Mouse (Mus musculus) myocyte (in vitro differentiated cells): ENCODE data around the gene Rnpepl1. TPM values are rescaled to one million over a fixed set of nuclear protein-coding genes. Genes with fewer than 3 reads are reported as not detected.
A peak's percentile ranks its signal among the peaks of the same experiment; 100 is the strongest.

Experiments
- H3K27me3 ChIP-seq: one replicate; pipeline ENCODE4 v1.6.1; 2011; ENCODE audit not compliant: control insufficient read depth, insufficient read depth, insufficient read length
- H3K36me3 ChIP-seq: one replicate; pipeline ENCODE4 v1.6.1; 2011; ENCODE audit not compliant: control insufficient read depth, insufficient read depth
- H3K4me2 ChIP-seq: one replicate; pipeline ENCODE4 v1.6.1; 2011; ENCODE audit warnings: low read depth, control low read depth
- H3K4me3 ChIP-seq: one replicate; pipeline ENCODE4 v1.5.1; 2011; ENCODE audit warnings: mild to moderate bottlenecking, control low read depth, moderate library complexity
- H3K79me2 ChIP-seq: one replicate; pipeline ENCODE4 v1.6.1; 2011; ENCODE audit not compliant: control insufficient read depth, insufficient read depth
- H3ac ChIP-seq: one replicate; pipeline ENCODE4 v1.6.1; 2011; ENCODE audit not compliant: control insufficient read depth, insufficient read length
- CEBPB ChIP-seq: IDR thresholded peaks from 2 replicates; pipeline ENCODE4 v1.6.1; 2011; ENCODE audit warnings: mild to moderate bottlenecking, moderate library complexity; ENCODE audit not compliant: poor library complexity, insufficient read depth, severe bottlenecking
- E2F4 ChIP-seq: IDR thresholded peaks from one replicate; pipeline ENCODE4 v1.6.1; 2011; ENCODE audit warnings: mild to moderate bottlenecking, control low read depth, moderate library complexity; ENCODE audit not compliant: insufficient read depth
- MAX ChIP-seq: IDR thresholded peaks from one replicate; pipeline ENCODE4 v1.6.1; 2011; ENCODE audit warnings: low read depth, mild to moderate bottlenecking, control low read depth
- MYOD1 ChIP-seq, 3 experiments: IDR thresholded peaks; one replicate each; pipeline ENCODE4 v1.6.1; 2011; ENCODE audit warnings: control low read depth in 2 of 3, low read depth in 2 of 3, mild to moderate bottlenecking in 2 of 3, moderate library complexity in 1 of 3; ENCODE audit not compliant: insufficient read length in 2 of 3, control insufficient read depth in 1 of 3
- MYOG ChIP-seq, 3 experiments: IDR thresholded peaks; one replicate each; pipeline ENCODE4 v1.6.1; 2011; ENCODE audit warnings: control low read depth in 2 of 3, low read depth in 2 of 3, mild to moderate bottlenecking in 2 of 3; ENCODE audit not compliant: insufficient read length in 2 of 3, control insufficient read depth in 1 of 3, insufficient read depth in 1 of 3
- POLR2A ChIP-seq: IDR thresholded peaks from one replicate; pipeline ENCODE4 v1.6.1; 2011; ENCODE audit warnings: low read depth, mild to moderate bottlenecking, control low read depth, moderate library complexity; ENCODE audit not compliant: insufficient read length
- POLR2AphosphoS2 ChIP-seq: IDR thresholded peaks from one replicate; pipeline ENCODE4 v1.6.1; 2011; ENCODE audit warnings: low read depth, control low read depth; ENCODE audit not compliant: insufficient read length
- REST ChIP-seq: IDR thresholded peaks from one replicate; pipeline ENCODE4 v1.6.1; 2011; ENCODE audit warnings: mild to moderate bottlenecking, control low read depth, moderate library complexity; ENCODE audit not compliant: insufficient read depth, insufficient read length
- TCF12 ChIP-seq: IDR thresholded peaks from one replicate; pipeline ENCODE4 v1.6.1; 2011; ENCODE audit warnings: mild to moderate bottlenecking, control low read depth; ENCODE audit not compliant: poor library complexity, insufficient read depth, severe bottlenecking
- TCF3 ChIP-seq: IDR thresholded peaks from one replicate; pipeline ENCODE4 v1.6.1; 2011; ENCODE audit warnings: low read depth, control low read depth; ENCODE audit not compliant: insufficient read length
- USF1 ChIP-seq: IDR thresholded peaks from one replicate; pipeline ENCODE4 v1.6.1; 2011; ENCODE audit warnings: low read depth, mild to moderate bottlenecking, control low read depth, moderate library complexity
- polyA plus RNA-seq: library from polyadenylated mRNA; unstranded; fragments of >200 nt; fragmentation: generic; extraction: Trizol; gene quantifications from one replicate; pipeline ENCODE4 v1.2.1, GENCODE M21; 2012; ENCODE audit warnings: missing spikeins

Rnpepl1 gene
- polyA plus RNA-seq, 1 experiment = 48.6 TPM

- H3ac ChIP-seq = no peak overlapping the region
- TF ChIP-seq CEBPB (no peak), TCF3 (no peak), USF1 (no peak), MYOG (IDR thresholded peaks at IDR 0.05; ENCODE audit: control insufficient read depth in 1 of 3, insufficient read depth in 1 of 3, insufficient read length in 2 of 3, low read depth in 2 of 3) (no peak), MAX (no peak), REST (no peak), TCF12 (no peak), MYOD1 (IDR thresholded peaks at IDR 0.05; ENCODE audit: control insufficient read depth in 1 of 3, insufficient read length in 2 of 3, low read depth in 2 of 3) (no peak), POLR2AphosphoS2 (no peak)
- H3K79me2 ChIP-seq = no peaks in the 10 kb centered on the region
- H3K36me3 ChIP-seq = no peaks in the 10 kb centered on the region
- no peaks in the 10 kb centered on the region for H3K27me3 ChIP-seq
- H3K4me3 ChIP-seq = no peak overlapping the region
- H3K4me2 ChIP-seq = no peak overlapping the region
Measured at GRCm38 (mm10) chr1:92872666-92873065, 37.9 kb upstream of the Rnpepl1 start.

- H3K4me3 ChIP-seq = no peak overlapping the region
- H3K79me2 ChIP-seq = no peaks in the 10 kb centered on the region
- no peaks in the 10 kb centered on the region for H3K36me3 ChIP-seq
- H3K27me3 ChIP-seq = no peaks in the 10 kb centered on the region
- no peak overlapping the region for H3K4me2 ChIP-seq
- H3ac ChIP-seq = no peak overlapping the region
- no peak for TF ChIP-seq REST
- TF ChIP-seq MYOG (IDR thresholded peaks at IDR 0.05; ENCODE audit: control insufficient read depth in 1 of 3, insufficient read depth in 1 of 3, insufficient read length in 2 of 3, low read depth in 2 of 3) = no peak
- no peak for TF ChIP-seq MAX
Measured at GRCm38 (mm10) chr1:92874011-92874410, 36.6 kb upstream of the Rnpepl1 start.

GRCm38 (mm10) chr1:92875360-92876111 is 35.0 kb upstream of the Rnpepl1 start:
- Histone ChIP-seq H3K79me2 (no peaks in the 10 kb centered on the region), H3ac (no peak overlapping the region), H3K4me3 (no peak overlapping the region), H3K27me3 (no peaks in the 10 kb centered on the region), H3K36me3 (no peaks in the 10 kb centered on the region), H3K4me2 (peak overlapping the region; percentile 18)
- TF ChIP-seq USF1 (no peak), REST (no peak), TCF3 (no peak), MYOD1 (IDR thresholded peaks at IDR 0.05; ENCODE audit: control insufficient read depth in 1 of 3, insufficient read length in 2 of 3, low read depth in 2 of 3) (peak in 2 of 3 experiments; percentile 48 to 73), MAX (no peak), CEBPB (no peak), E2F4 (no peak), MYOG (IDR thresholded peaks at IDR 0.05; ENCODE audit: control insufficient read depth in 1 of 3, insufficient read depth in 1 of 3, insufficient read length in 2 of 3, low read depth in 2 of 3) (peak in 1 of 3 experiments; percentile 55)

- no peaks in the 10 kb centered on the region for H3K36me3 ChIP-seq
- no peak for TF ChIP-seq REST
- peak; percentile 68 for TF ChIP-seq TCF12
- peak; percentile 19 to 93 (median 52) for TF ChIP-seq MYOD1 (IDR thresholded peaks at IDR 0.05; ENCODE audit: control insufficient read depth in 1 of 3, insufficient read length in 2 of 3, low read depth in 2 of 3)
- peak in 2 of 3 experiments; percentile 38 to 85 for TF ChIP-seq MYOG (IDR thresholded peaks at IDR 0.05; ENCODE audit: control insufficient read depth in 1 of 3, insufficient read depth in 1 of 3, insufficient read length in 2 of 3, low read depth in 2 of 3)
- TF ChIP-seq USF1 = no peak
- peaks cover under 1% of the 10 kb centered on the region for H3K27me3 ChIP-seq
- H3K79me2 ChIP-seq = no peaks in the 10 kb centered on the region
- H3ac ChIP-seq = no peak overlapping the region
- H3K4me3 ChIP-seq = no peak overlapping the region
- H3K4me2 ChIP-seq = peak overlapping the region; percentile 39
Measured at GRCm38 (mm10) chr1:92877431-92877978, 33.1 kb upstream of the Rnpepl1 start.

- Histone ChIP-seq H3ac (no peak overlapping the region), H3K4me3 (no peak overlapping the region), H3K27me3 (peaks cover 7% of the 10 kb centered on the region), H3K79me2 (no peaks in the 10 kb centered on the region), H3K4me2 (peak overlapping the region; percentile 39), H3K36me3 (no peaks in the 10 kb centered on the region)
- TF ChIP-seq USF1 (no peak), CEBPB (no peak), TCF12 (no peak), MYOD1 (IDR thresholded peaks at IDR 0.05; ENCODE audit: control insufficient read depth in 1 of 3, insufficient read length in 2 of 3, low read depth in 2 of 3) (peak in 1 of 3 experiments; percentile 9), E2F4 (no peak), POLR2AphosphoS2 (no peak), MYOG (IDR thresholded peaks at IDR 0.05; ENCODE audit: control insufficient read depth in 1 of 3, insufficient read depth in 1 of 3, insufficient read length in 2 of 3, low read depth in 2 of 3) (peak in 1 of 3 experiments; percentile 3), POLR2A (no peak)
Measured at GRCm38 (mm10) chr1:92878066-92878741, 32.4 kb upstream of the Rnpepl1 start.
